Mouse (Mus musculus) brain, embryonic 14.5 days (tissue): ENCODE measurements around the gene Cluap1.

Experiments used
- CTCF ChIP-seq: fragments of 200-500 bp; IDR thresholded peaks from 2 replicates; pipeline ENCODE4 v1.5.1; 2012; ENCODE audit warnings: inconsistent platforms, mild to moderate bottlenecking, moderate library complexity, borderline replicate concordance; ENCODE audit not compliant: insufficient read depth, insufficient read length; ENCODE audit errors: extremely low read depth
- POLR2A ChIP-seq: fragments of 200-500 bp; IDR thresholded peaks from 2 replicates; pipeline ENCODE4 v1.6.1; 2012; ENCODE audit warnings: mild to moderate bottlenecking, inconsistent platforms, borderline replicate concordance; ENCODE audit not compliant: poor library complexity, insufficient read depth, insufficient read length, severe bottlenecking; ENCODE audit errors: extremely low read depth

DNA sequence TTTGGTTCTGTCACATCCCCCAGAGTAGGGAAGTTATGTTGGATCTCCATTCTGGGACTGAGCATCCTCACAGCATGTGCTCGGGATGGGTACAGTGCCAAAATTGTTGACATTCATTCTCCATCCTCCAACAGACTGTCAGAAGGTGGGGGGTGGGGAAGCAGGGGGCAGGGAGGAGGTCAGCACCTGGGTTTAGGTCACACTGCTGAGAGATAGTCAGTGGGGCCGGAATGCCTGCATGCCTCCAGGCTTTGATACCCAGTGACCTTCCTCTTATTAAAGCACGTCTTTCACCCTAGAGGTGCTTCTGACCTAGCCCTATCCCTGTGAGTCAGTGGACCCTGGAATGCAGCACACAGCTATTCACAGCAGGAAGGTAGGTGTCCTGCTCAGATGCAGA lies 68.1 kb downstream of the Cluap1 start:
- TF ChIP-seq POLR2A (no peak), CTCF (no peak)
